Mouse (Mus musculus) cerebellum, adult 11 months (tissue): ENCODE measurements around the gene Hdac10.

Experiments used
- DNase-seq: peaks from one replicate; pipeline ENCODE4 v3.0.0; 2022

Hdac10 gene

GRCm38 (mm10) chr15:89118007-89118406 is 10.5 kb downstream of the Hdac10 start:
- no peak for DNase-seq

GRCm38 (mm10) chr15:89110147-89110546 is 18.4 kb downstream of the Hdac10 start:
- peak; percentile 72 for DNase-seq

- DNase-seq, result no peak
These were observed 21.5 kb downstream of the Hdac10 start for GRCm38 (mm10) chr15:89106976-89107375.

- DNase-seq, result peak; percentile 78
These were observed 22.4 kb downstream of the Hdac10 start for GRCm38 (mm10) chr15:89106073-89106472.

- peak; percentile 93 for DNase-seq
These were observed 24.1 kb downstream of the Hdac10 start for GRCm38 (mm10) chr15:89104425-89104824.

GRCm38 (mm10) chr15:89103921-89104320 is 24.6 kb downstream of the Hdac10 start:
- peak; percentile 71 for DNase-seq

GRCm38 (mm10) chr15:89102646-89103045 is 25.9 kb downstream of the Hdac10 start:
- no peak for DNase-seq

GRCm38 (mm10) chr15:89100823-89101222 is 27.7 kb downstream of the Hdac10 start:
- no peak for DNase-seq

- peak; percentile 66 for DNase-seq
These were observed 29.9 kb downstream of the Hdac10 start for GRCm38 (mm10) chr15:89098616-89099015.

GRCm38 (mm10) chr15:89097450-89097849 is 31.1 kb downstream of the Hdac10 start:
- no peak for DNase-seq

- no peak for DNase-seq
These were observed 36.3 kb downstream of the Hdac10 start for GRCm38 (mm10) chr15:89092181-89092580.

GRCm38 (mm10) chr15:89090662-89091061 is 37.8 kb downstream of the Hdac10 start:
- DNase-seq, result no peak

GRCm38 (mm10) chr15:89089248-89090051 is 39.0 kb downstream of the Hdac10 start:
- DNase-seq, result no peak

GRCm38 (mm10) chr15:89088607-89089247 is 39.8 kb downstream of the Hdac10 start, which contains the start of gene Selenoo:
Gene Selenoo (plus strand): TSS chr15:89089084.
- peak; percentile 89 for DNase-seq

- DNase-seq, result no peak
These were observed 43.7 kb downstream of the Hdac10 start for GRCm38 (mm10) chr15:89084826-89085225.

- no peak for DNase-seq
These were observed 44.6 kb downstream of the Hdac10 start for GRCm38 (mm10) chr15:89083906-89084305.

- DNase-seq, result no peak
These were observed 50.2 kb downstream of the Hdac10 start for GRCm38 (mm10) chr15:89078208-89078836.

GRCm38 (mm10) chr15:89076156-89076731 is 52.3 kb downstream of the Hdac10 start:
- peak; percentile 78 for DNase-seq

GRCm38 (mm10) chr15:89075478-89076147 is 52.9 kb downstream of the Hdac10 start:
- DNase-seq, result peak; percentile 87

GRCm38 (mm10) chr15:89074613-89075477 is 53.7 kb downstream of the Hdac10 start, which contains the start of gene Trabd:
Gene Trabd (plus strand): TSS chr15:89075124.
- DNase-seq, result no peak

- DNase-seq, result no peak
These were observed 54.4 kb downstream of the Hdac10 start for GRCm38 (mm10) chr15:89073993-89074603.
